Mouse (Mus musculus): ENCODE data around the gene Hacd2. TPM values are rescaled to one million over a fixed set of nuclear protein-coding genes. Genes with fewer than 3 reads are reported as not detected.

Gene Hacd2
- polyA plus RNA-seq, 1 experiment from 2014 or later, result 60.8 TPM

DNA sequence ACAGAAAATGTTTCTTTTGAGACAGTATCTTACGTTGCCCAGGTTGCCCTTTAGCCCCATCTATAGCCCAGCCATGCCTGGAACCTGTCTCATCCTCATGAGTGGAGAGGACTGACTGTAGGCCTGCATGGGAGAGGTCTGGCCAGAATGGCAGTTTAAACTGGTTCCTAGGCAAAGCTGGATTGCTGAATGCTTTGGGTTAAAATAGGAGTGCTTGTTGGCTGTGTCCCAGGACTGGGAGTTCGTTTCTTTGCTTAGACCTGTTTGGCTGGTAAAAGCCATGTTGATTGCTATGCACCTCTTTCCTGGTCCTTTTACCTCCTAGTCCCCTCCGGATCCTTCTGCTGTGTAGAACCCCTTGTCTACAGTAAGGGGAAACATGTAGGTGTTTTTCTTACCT, 11.0 kb downstream of the Hacd2 start:
- Histone ChIP-seq H3K27me3 (replicated peaks; ENCODE audit: insufficient read depth, low read length) (no peaks in the 10 kb centered on the region), H3K4me2 (replicated peaks; ENCODE audit: low read depth, low read length) (no peak overlapping the region), H3K36me3 (ENCODE audit: insufficient read depth, low read length) (no peaks in the 10 kb centered on the region), H3K27ac (ENCODE audit: low read length) (peak overlapping the region; percentile 14; the same call in 1 of the 2 replicates), H3K4me1 (ENCODE audit: insufficient read depth, low read depth, low read length) (no peaks in the 10 kb centered on the region), H3K9me3 (ENCODE audit: low read length) (no peaks in the 10 kb centered on the region), H3K9ac (replicated peaks; ENCODE audit: low read depth) (no peak overlapping the region), H3K4me3 (ENCODE audit: low read depth, low read length) (no peak overlapping the region)
- peak; percentile 16 for DNase-seq (ENCODE audit: low spot score)
- peak; percentile 28; the same call in 1 of the 2 replicates for ATAC-seq
- 61% methylated on average over 3 of the region's 3 CpGs for WGBS
- no peak for TF ChIP-seq EP300 (IDR thresholded peaks at IDR 0.05)

DNA sequence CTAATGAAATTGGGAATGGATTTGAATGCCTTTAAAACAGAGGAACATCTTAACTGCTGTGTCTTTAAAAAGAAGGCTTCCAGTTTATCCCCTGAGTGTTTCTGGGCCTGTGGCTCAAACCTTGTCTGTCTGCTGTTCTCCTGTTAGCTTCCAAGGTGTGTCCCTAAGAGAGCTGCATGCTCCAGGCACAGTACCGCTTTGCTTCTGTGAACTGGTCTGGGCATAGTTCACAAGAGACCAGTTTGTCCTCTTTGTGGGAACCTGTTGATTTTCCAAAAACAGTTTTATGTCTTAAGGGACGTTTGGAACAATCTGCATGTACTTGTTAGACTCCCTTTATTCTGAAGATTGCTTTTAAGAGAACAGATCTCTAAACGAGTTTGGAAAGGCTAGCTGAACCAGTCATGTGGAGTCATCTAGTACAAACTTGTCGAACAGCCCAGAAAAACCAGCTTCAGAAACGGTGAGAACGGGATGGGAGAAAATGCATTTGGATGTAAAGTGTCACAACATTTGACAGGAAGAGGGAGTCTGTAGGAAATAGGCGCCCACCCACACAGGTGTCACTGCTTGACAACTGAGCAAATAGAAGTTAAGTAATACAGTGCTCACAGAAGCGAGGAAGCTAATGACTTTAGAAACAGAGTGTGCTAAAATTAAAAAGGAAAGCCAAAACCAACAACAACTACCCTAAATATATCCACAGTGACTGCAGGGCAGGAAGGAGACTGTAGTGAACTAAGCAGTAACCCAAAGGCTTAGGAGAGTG, 11.8 kb downstream of the Hacd2 start:
- no peaks in the 10 kb centered on the region for H3K27me3 ChIP-seq (replicated peaks; ENCODE audit: insufficient read depth, low read length)
- H3K4me1 ChIP-seq (ENCODE audit: insufficient read depth, low read depth, low read length), result no peaks in the 10 kb centered on the region
- no peak overlapping the region for H3K27ac ChIP-seq (ENCODE audit: low read length)
- no peak overlapping the region for H3K4me2 ChIP-seq (replicated peaks; ENCODE audit: low read depth, low read length)
- H3K9me3 ChIP-seq (ENCODE audit: low read length), result no peaks in the 10 kb centered on the region
- no peak overlapping the region for H3K4me3 ChIP-seq (ENCODE audit: low read depth, low read length)
- H3K9ac ChIP-seq (replicated peaks; ENCODE audit: low read depth), result no peak overlapping the region
- DNase-seq (ENCODE audit: low spot score) (peak; percentile 6), ATAC-seq (no peak)
- no peaks in the 10 kb centered on the region for H3K36me3 ChIP-seq (ENCODE audit: insufficient read depth, low read length)
- WGBS, result 50% methylated on average over 8 of the region's 8 CpGs
- TF ChIP-seq EP300 (IDR thresholded peaks at IDR 0.05), result no peak
- TF ChIP-seq CTCF (IDR thresholded peaks at IDR 0.05), result no peak

DNA sequence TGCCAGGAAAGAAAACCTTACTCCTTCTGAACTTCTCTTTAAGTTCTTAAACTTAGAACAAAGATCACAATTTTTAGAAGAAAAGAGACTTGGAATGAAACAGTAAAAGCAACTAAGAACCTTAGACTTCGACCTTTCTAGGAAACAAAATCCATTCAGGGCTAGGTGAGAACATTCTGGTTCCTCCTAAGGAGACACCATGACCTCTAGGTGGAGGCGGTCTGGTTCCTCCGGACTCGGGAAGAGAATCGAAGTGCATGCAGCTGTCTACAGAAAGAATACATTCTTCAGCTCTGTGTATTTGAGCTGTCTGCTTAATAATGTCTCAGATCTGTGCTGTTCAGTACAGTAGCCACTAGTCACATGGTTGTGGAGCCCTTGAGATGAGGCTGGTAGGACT, 12.7 kb downstream of the Hacd2 start:
- Histone ChIP-seq H3K9me3 (ENCODE audit: low read length) (no peaks in the 10 kb centered on the region), H3K4me3 (ENCODE audit: low read depth, low read length) (no peak overlapping the region), H3K9ac (replicated peaks; ENCODE audit: low read depth) (no peak overlapping the region), H3K4me2 (replicated peaks; ENCODE audit: low read depth, low read length) (no peak overlapping the region), H3K27ac (ENCODE audit: low read length) (no peak overlapping the region), H3K36me3 (ENCODE audit: insufficient read depth, low read length) (no peaks in the 10 kb centered on the region), H3K4me1 (ENCODE audit: insufficient read depth, low read depth, low read length) (no peaks in the 10 kb centered on the region), H3K27me3 (replicated peaks; ENCODE audit: insufficient read depth, low read length) (no peaks in the 10 kb centered on the region)
- ATAC-seq, result no peak
- TF ChIP-seq CTCF (IDR thresholded peaks at IDR 0.05) (no peak), EP300 (IDR thresholded peaks at IDR 0.05) (no peak)
- no peak for DNase-seq (ENCODE audit: low spot score)
- 77% methylated on average over 5 of the region's 5 CpGs for WGBS

DNA sequence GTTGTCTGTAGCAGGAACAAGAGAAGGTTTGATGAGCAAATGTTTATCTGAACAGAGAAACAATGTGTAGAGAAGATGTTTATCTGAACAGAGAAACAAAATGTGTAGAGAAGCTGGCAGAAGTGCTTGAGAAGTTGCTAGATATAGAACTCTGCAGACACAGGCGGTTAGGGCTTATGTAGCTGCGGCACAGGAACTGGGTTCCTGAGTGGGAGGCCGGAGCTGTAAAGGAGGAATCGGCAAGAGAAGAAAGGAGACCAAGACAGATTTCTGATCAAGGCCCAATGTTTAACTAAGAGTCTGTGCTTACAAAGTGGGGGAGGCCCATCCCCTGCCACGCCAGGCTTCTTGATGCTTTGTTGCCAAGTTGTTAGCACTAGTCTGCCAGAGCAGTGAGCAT, 14.5 kb downstream of the Hacd2 start:
- ATAC-seq, result no peak
- Histone ChIP-seq H3K36me3 (ENCODE audit: insufficient read depth, low read length) (no peaks in the 10 kb centered on the region), H3K9ac (replicated peaks; ENCODE audit: low read depth) (no peak overlapping the region), H3K4me1 (ENCODE audit: insufficient read depth, low read depth, low read length) (no peaks in the 10 kb centered on the region), H3K27ac (ENCODE audit: low read length) (no peak overlapping the region), H3K27me3 (replicated peaks; ENCODE audit: insufficient read depth, low read length) (no peaks in the 10 kb centered on the region), H3K9me3 (ENCODE audit: low read length) (no peaks in the 10 kb centered on the region), H3K4me3 (ENCODE audit: low read depth, low read length) (no peak overlapping the region), H3K4me2 (replicated peaks; ENCODE audit: low read depth, low read length) (no peak overlapping the region)
- no peak for DNase-seq (ENCODE audit: low spot score)
- WGBS, result 72% methylated on average over 5 of the region's 5 CpGs
- TF ChIP-seq CTCF (IDR thresholded peaks at IDR 0.05), result no peak
- TF ChIP-seq EP300 (IDR thresholded peaks at IDR 0.05), result no peak

DNA sequence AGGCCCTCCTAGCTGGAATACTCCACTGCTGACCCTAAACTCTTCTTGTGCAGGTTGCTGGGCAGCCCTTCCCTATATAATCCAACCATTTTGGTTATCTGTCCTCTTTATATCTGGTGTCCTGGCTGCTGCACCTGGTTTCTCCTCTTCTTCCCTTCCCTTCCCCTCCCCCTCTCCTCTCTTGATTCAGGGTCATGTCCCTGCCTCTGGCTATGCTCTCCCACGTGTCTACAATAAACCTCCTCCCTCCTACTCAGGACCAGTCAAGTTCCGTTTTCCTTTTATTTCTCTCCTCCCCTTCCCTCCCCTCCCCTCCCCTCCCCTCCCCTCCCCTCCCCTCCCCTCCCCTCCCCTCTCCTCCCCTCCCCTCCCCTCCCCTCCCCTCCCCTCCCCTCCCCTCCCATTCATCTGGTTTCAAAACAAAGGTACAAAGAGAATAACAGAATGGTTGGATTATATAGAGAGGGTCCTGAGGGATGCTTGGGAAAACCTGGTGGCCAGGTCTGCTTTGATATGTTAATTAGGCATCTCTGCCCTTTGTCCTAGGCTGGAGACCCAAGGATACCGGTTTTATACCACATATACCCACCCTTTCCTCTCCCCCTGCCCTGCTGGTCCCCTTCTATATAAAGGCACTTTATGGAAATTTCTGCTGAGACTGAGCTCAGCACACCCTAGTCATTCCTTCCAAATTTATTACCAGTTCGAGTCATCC, 16.3 kb downstream of the Hacd2 start:
- DNase-seq (ENCODE audit: low spot score), result no peak
- ATAC-seq, result no peak
- no peak for TF ChIP-seq CTCF (IDR thresholded peaks at IDR 0.05)
- no peak for TF ChIP-seq EP300 (IDR thresholded peaks at IDR 0.05)
- WGBS, result 37% methylated on average over 4 of the region's 4 CpGs
- Histone ChIP-seq H3K4me2 (replicated peaks; ENCODE audit: low read depth, low read length) (no peak overlapping the region), H3K27ac (ENCODE audit: low read length) (no peak overlapping the region), H3K9me3 (ENCODE audit: low read length) (no peaks in the 10 kb centered on the region), H3K9ac (replicated peaks; ENCODE audit: low read depth) (no peak overlapping the region), H3K36me3 (ENCODE audit: insufficient read depth, low read length) (no peaks in the 10 kb centered on the region), H3K27me3 (replicated peaks; ENCODE audit: insufficient read depth, low read length) (no peaks in the 10 kb centered on the region), H3K4me3 (ENCODE audit: low read depth, low read length) (no peak overlapping the region), H3K4me1 (ENCODE audit: insufficient read depth, low read depth, low read length) (no peaks in the 10 kb centered on the region)

DNA sequence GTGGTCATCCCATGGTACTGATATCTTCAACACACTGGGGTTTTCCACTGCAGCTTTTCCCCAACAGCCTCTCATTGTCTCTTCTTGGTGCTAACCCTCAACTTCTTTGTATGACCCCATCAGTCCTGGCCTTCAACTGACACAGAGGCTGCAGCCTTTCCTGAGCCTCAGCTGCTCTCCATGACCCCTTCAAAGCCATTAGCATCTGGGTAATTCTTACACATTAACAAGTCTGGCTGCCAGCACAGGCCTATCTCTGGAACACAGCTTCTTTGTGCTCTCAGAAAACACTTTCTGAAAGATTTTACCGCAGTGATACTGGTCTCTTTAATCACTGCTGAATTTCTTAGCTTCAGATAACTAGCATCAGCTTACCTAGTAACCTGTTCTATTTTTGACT, 17.9 kb downstream of the Hacd2 start:
- ATAC-seq, result no peak
- Histone ChIP-seq H3K27me3 (replicated peaks; ENCODE audit: insufficient read depth, low read length) (no peaks in the 10 kb centered on the region), H3K36me3 (ENCODE audit: insufficient read depth, low read length) (no peaks in the 10 kb centered on the region), H3K9ac (replicated peaks; ENCODE audit: low read depth) (no peak overlapping the region), H3K4me2 (replicated peaks; ENCODE audit: low read depth, low read length) (no peak overlapping the region), H3K4me3 (ENCODE audit: low read depth, low read length) (no peak overlapping the region), H3K9me3 (ENCODE audit: low read length) (no peaks in the 10 kb centered on the region), H3K4me1 (ENCODE audit: insufficient read depth, low read depth, low read length) (no peaks in the 10 kb centered on the region), H3K27ac (ENCODE audit: low read length) (no peak overlapping the region)
- TF ChIP-seq CTCF (IDR thresholded peaks at IDR 0.05) (no peak), EP300 (IDR thresholded peaks at IDR 0.05) (no peak)
- no peak for DNase-seq (ENCODE audit: low spot score)
- WGBS, result 74% methylated on average over 1 of the region's 1 CpGs
